Mouse (Mus musculus) WW6 (cell line): ENCODE measurements around the gene Raver1.

Experiments
- DNase-seq: peaks from one replicate; pipeline ENCODE4 v3.0.0-alpha.2; 2013; ENCODE audit warnings: low read depth, low spot score

The Raver1 gene

DNA sequence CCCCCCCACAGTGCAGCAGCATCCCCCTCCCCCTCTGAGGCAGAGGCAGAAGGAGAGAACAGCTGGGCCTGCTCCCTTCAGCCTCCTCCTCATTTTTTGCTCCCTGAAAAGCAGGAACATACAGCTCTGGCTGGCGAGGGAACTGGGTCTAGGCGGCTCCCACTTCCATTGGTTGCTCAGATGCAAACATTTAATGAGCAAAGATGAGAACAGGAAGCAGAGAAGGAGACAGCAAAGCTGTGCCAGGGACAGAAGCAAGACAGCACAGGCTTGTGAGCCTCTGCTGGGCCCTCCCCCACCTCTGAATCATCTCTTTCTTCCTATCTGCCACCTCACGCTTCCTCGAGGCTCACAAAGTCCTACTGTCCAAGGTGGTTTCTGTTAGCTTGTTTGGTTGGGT lies 50.5 kb downstream of the Raver1 start:
- DNase-seq, result no peak

DNA sequence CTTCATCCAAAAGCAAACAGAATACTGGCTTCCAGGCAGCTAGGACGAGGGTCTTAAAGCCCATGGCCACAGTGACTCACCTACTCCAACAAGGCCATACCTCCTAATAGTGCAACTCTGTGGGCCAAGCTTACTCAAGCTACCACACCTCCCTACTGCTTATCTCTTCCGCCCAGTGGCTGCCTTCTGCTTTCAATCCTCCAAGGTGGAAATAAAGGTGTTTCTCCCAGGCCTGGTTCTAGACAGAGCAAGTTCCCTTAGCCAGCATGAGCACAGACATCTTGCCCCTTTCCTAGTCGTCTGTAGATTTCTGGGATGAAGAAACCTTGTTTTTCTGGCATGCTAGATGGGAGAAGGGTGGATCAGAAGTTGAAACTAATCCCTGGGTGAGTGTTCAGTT lies 52.0 kb downstream of the Raver1 start:
- DNase-seq, result no peak

DNA sequence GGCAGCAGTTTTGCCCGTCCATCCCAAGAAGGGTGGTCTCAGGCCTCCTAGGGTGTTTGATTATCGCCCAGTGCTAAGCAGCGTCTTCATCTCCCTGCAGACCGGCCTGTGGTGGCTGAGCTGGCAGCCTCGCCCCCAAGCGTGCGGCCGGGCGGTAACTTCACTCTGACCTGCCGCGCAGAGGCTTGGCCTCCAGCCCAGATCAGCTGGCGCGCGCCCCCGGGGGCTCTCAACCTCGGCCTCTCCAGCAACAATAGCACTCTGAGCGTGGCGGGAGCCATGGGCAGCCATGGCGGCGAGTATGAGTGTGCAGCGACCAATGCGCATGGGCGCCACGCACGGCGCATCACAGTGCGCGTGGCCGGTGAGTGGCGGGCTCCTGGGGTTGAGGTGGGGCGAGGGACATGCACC lies 54.3 kb downstream of the Raver1 start:
- no peak for DNase-seq

DNA sequence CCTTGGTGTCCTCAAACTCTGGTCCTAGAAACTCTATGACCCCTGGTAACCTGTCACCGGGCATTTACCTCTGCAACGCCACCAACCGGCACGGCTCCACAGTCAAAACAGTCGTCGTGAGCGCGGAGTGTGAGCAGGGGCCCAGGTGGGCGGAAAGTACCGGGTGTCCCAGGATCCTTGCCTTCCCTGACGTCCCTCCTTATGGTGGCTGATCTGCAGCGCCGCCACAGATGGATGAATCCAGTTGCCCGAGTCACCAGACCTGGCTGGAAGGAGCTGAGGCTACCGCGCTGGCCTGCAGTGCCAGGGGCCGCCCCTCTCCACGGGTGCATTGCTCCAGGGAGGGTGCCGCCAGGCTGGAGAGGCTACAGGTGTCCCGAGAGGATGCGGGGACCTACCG lies 55.1 kb downstream of the Raver1 start:
- DNase-seq, result no peak

DNA sequence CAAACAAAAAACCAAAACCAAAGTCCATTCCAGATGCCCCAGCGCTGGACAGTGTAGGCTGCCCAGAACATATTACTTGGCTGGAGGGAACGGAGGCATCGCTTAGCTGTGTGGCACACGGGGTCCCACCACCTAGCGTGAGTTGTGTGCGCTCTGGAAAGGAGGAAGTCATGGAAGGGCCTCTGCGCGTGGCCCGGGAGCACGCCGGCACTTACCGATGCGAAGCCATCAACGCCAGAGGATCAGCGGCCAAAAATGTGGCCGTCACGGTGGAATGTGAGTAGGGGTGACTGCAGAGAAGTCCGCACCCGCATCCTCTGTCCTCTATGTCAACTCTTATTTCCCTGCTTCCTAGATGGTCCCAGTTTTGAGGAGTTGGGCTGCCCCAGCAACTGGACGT lies 55.6 kb downstream of the Raver1 start:
- no peak for DNase-seq

DNA sequence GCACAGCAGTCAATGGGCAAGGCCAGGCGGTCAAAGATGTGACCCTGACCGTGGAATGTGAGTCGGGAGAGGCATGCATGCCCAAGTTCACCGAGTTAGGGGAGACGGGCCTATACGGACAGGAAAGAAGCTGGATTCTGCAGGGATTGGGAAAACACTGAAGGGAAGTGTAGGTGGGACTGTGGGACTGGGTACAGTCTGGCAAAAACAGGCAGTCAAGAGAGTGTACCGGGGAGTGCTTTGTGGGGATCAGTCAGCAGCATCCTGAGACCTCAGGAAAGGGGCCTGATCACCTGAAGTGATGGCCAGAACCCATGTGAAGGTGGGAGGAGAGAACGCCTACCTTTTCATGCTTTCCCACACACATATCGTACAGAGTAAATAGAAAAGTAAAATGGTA lies 56.2 kb downstream of the Raver1 start:
- no peak for DNase-seq

DNA sequence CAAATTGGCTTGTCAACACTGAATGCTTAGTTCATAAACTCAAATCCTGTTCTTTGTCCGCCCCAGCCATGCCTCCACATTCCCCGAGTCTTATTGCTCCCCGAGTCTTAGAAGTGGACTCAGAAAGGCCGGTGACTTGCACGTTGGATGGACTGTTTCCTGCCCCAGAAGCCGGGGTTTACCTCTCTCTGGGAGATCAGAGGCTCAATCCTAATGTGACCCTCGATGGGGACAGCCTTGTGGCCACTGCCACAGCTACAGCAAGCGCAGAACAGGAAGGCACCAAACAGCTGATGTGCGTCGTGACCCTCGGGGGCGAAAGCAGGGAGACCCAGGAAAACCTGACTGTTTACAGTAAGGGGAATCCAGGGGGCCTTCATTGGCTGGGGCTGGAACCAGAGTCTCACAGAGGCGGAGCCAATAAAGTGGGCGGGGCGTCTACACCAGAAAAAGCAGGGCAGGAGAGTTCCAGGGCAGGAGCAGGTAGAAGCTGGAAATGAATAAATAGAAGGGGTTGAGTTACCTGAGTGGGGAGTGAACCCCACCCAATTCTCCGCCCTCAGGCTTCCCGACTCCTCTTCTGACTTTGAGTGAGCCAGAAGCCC lies 57.2 kb downstream of the Raver1 start:
- DNase-seq, result no peak

DNA sequence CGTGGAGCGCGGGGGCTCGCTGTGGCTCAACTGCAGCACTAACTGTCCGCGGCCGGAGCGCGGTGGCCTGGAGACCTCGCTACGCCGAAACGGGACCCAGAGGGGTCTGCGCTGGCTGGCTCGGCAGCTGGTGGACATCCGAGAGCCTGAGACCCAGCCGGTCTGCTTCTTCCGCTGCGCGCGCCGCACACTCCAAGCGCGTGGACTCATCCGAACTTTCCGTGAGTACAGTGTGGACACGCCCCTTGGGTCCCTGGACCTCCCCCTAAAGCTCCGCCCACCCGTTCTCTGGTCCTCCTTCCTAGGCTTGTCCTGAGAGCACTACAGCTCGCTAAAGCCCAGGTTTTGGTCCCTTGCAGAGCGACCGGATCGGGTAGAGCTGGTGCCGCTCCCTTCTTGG lies 58.7 kb downstream of the Raver1 start:
- peak; percentile 83 for DNase-seq

DNA sequence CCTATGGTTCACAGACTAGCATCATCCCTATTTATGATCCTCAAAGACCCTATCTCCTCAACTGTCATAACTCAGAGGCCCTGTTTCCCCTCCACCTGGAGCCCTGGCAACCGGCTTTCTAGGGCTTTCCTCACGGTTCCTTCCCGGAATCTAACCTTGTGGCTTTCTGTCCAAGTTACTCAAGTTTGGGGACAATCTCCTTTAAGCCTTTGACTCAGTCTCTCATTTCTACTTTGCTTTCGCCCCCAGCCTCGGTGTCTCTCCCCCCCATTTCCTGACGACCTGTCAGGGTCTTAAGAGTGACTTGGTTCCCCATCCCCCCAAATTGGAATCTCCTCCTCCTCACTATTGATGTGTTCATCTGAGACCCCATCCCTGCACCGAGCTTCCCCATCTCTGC lies 59.3 kb downstream of the Raver1 start:
- DNase-seq, result no peak

DNA sequence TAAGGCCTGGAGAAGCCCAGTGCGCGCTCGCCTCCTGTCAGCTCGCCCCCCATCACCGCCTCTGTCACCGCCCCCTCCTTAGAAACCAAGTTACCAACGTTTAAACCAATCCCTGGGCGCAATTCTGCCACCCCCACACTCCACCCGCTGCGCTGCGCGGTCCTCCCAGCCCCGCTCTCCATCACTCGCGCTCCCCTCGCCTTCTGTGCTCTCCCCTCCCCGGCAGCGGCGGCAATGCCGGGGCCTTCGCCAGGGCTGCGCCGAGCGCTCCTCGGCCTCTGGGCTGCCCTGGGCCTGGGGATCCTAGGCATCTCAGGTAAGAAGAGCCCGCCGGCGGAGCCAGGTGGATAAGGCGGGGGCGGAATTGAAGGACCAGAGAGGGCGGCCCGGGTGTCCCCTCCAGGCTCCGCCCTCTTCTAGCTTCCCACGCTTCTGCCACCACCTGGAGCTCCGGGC lies 59.9 kb downstream of the Raver1 start, which contains the start of gene Icam5:
Gene Icam5, plus strand, starts transcription at position 178 of the 456 bp plus-strand sequence.
- no peak for DNase-seq

DNA sequence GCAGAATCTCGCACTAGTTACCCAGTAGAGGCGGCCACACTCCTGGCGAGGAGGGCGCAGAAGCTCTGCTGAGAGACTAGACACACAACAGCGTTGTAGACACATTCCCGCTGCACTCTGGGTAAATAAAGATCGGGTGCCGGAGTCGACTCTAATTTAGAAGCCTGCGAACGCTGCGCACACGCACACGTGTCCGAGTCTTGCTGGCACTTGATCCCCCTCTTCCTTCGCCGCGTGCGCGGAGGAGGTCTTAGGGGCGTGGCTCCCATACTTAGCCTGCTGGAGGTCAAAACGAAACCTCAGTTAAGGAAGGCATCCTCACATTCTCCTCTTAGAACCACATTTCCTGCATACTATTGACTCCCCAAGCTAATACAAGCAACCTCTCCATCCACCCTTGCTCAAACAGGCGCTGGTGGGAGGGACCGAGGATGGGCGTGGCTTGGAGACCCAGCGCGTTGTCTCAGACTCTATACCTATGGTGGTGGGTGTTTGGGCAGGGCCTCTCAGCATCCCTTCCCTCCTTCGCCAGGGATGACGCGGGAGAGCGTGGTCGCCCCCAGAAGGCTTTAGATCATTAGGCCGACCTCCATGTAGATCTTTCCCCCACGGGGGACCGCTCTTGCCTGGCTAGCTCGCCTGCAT lies 60.4 kb downstream of the Raver1 start:
- DNase-seq, result no peak

DNA sequence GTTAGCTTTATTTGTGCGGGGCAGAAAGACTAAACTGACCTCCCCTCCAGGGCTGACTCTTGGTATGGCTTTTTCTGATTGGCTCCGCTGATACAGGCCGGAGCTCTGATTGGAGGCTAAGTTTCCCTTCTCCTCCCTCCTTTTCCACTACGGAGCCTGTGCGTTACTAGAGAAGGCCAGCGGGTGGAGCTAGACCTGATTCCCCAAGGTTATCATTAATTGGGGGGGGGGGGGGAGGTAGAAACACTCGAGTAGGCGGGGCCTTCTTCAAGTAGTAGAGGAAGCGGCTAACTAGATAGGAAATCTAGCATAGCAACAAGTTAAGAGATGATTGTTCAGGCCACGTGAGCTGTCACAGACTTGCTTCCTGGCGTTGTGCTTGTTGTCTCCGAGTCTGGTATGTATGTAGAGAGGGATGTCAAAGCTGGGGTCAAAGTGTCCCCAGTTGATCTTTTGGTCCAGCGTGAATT lies 61.0 kb downstream of the Raver1 start:
- DNase-seq, result peak; percentile 87

DNA sequence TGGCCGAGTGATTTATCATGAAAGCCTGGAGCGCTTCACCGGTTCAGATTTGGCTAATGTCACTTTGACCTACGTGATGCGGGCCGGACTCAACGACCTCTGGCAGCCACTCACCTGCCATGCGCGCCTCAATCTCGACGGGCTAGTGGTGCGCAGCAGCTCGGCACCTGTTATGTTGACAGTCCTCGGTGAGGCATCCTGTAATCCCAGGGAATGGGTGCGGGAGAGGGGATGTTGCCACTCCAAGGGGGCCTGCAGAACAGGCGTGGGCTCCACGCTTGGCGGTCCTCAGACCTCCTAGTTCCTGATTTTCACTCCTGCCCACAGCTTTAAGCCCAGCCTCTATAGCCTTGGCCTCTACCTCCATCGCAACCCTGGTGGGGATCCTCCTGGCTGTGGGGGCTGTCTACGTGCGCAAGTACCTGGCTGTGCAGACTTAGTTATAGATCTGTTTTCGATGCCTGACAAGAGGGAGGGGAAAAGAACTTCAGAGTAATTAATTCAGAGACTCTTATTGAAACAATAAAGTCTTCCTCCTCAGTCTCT lies 61.7 kb downstream of the Raver1 start:
- DNase-seq, result no peak

DNA sequence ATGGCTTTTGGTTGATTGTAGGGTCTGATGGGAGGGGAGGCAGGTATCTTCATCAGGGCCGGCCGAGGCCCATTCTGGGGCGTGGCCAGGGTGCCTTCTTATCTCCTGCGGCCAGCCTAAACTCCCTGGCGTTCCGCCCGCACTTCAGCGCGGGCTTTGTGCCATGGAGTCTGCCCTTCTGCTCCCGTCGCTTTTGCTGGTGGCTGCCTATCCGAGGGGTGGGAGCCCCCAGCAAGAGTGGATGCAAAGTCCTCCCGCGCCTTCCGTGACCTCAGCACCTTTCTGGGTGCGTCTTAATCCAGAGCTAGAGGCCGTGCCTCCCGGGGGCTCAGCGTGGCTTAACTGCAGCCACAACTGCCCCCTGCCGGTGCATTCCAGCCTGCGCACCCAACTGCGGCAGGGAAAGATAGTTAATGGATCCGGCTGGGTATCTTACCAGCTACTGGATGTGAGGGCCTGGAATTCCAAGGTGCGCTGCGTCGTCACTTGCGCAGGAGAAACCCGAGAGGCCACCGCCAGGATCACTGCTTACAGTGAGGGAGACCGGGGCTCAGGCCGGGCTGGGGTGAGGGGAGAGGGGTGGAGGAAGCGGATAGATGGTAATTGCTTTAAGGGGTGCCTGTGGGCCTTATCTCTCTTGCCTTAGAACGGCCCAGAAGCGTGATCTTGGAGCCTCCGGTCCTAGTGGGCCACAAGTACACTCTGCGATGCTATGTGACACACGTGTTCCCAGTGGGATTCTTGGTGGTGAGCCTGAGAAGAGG lies 62.3 kb downstream of the Raver1 start, which contains the start of gene Icam4:
Gene Icam4, plus strand, starts transcription at position 83 of the 764 bp plus-strand sequence.
- peak; percentile 78 for DNase-seq

DNA sequence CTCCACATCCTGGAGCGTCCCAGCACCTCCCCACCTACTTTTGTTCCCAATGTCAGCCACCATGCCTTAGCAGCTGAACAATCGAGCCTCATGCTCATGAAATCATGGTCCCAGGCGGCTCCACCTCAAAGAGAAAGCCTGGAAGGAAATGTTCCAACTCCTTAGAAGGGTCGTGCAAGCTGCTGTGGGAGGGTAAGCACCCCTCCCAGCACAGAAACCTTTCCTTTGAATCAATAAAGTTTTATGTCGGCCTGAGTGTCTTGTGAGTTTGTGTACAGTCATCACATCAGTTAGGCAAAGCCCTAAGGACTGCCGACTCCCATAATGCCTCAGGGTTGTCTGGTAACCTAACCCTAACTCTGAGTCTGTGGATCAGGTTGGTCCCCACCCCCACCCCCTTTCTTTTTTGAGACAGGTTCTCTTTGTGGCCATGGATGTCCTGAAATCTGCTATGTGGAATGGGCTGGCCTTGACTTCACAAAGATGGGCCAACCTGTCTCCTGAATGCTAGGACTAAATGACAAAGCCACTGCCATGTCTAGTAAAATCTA lies 63.2 kb downstream of the Raver1 start:
- no peak for DNase-seq

DNA sequence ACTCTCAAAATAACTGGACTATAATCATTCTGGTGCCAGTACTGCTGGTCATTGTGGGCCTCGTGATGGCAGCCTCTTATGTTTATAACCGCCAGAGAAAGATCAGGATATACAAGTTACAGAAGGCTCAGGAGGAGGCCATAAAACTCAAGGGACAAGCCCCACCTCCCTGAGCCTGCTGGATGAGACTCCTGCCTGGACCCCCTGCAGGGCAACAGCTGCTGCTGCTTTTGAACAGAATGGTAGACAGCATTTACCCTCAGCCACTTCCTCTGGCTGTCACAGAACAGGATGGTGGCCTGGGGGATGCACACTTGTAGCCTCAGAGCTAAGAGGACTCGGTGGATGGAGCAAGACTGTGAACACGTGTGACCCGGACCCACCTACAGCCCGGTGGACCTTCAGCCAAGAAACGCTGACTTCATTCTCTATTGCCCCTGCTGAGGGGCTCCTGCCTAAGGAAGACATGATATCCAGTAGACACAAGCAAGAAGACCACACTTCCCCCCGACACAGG lies 64.0 kb downstream of the Raver1 start:
- DNase-seq, result no peak

DNA sequence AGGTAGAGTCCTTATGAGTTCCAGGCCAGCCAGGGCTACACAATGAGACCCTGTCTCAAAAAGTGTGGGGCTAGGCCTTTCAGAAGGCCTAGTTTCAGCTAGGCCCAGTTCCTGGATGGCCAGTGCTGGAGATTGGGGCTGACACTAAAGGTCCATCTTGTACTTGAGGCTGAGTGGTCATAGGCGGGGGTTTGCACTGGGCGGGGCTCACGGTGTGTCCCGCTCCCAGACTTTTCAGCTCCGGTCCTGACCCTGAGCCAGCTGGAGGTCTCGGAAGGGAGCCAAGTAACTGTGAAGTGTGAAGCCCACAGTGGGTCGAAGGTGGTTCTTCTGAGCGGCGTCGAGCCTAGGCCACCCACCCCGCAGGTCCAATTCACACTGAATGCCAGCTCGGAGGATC lies 65.0 kb downstream of the Raver1 start:
- DNase-seq, result no peak

DNA sequence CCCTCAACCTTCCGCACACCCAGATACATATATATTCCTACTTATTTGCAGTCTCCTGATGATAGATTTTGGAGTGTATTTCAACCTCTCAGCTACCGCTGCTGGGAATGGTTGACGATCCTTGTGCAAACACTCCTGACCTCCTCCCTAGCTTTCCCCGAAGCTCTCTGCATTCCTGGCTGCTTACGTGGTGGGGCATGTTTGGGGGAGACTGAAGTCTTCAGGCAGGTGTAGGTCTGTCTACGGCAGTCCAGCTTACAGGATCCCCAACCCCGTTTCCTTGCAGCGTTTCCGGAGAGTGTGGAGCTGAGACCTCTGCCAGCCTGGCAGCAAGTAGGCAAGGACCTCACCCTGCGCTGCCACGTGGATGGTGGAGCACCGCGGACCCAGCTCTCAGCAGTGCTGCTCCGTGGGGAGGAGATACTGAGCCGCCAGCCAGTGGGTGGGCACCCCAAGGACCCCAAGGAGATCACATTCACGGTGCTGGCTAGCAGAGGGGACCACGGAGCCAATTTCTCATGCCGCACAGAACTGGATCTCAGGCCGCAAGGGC lies 66.5 kb downstream of the Raver1 start:
- DNase-seq, result no peak
